Mouse (Mus musculus): ENCODE measurements around the gene Pfkfb3. TPM values are rescaled to one million over a fixed set of nuclear protein-coding genes. Genes with fewer than 3 reads are reported as not detected.

The Pfkfb3 gene
- polyA plus RNA-seq, 1 experiment from 2014 or later, result 30.0 TPM

GRCm38 (mm10) chr2:11441864-11442263 is 112.0 kb downstream of the Pfkfb3 start:
- TF ChIP-seq CTCF (IDR thresholded peaks at IDR 0.05; ENCODE audit: low read depth), result no peak
- no peak overlapping the region for H3K4me2 ChIP-seq
- ATAC-seq (ENCODE audit: insufficient read depth), result no peak
- H3K27me3 ChIP-seq (ENCODE audit: insufficient read depth, low read length), result no peaks in the 10 kb centered on the region
- 58% methylated on average over 4 of the region's 4 CpGs for WGBS
- H3K4me1 ChIP-seq (ENCODE audit: insufficient read depth), result no peaks in the 10 kb centered on the region
- H3K9me3 ChIP-seq (ENCODE audit: low read depth, low read length), result no peaks in the 10 kb centered on the region
- H3K27ac ChIP-seq (ENCODE audit: low read depth), result no peak overlapping the region
- no peak overlapping the region for H3K4me3 ChIP-seq (ENCODE audit: low read depth, low read length)
- no peaks in the 10 kb centered on the region for H3K36me3 ChIP-seq (ENCODE audit: insufficient read depth)
- H3K9ac ChIP-seq, result no peak overlapping the region
- no peak for DNase-seq

GRCm38 (mm10) chr2:11438231-11438954 is 115.5 kb downstream of the Pfkfb3 start:
- no peaks in the 10 kb centered on the region for H3K27me3 ChIP-seq (ENCODE audit: insufficient read depth, low read length)
- no peak overlapping the region for H3K4me3 ChIP-seq (ENCODE audit: low read depth, low read length)
- DNase-seq, result peak; percentile 90
- no peak overlapping the region for H3K27ac ChIP-seq (ENCODE audit: low read depth)
- H3K4me1 ChIP-seq (ENCODE audit: insufficient read depth), result no peaks in the 10 kb centered on the region
- no peak for TF ChIP-seq CTCF (IDR thresholded peaks at IDR 0.05; ENCODE audit: low read depth)
- no peak overlapping the region for H3K9ac ChIP-seq
- H3K9me3 ChIP-seq (ENCODE audit: low read depth, low read length), result no peaks in the 10 kb centered on the region
- H3K4me2 ChIP-seq, result no peak overlapping the region
- peak; percentile 88 for ATAC-seq (ENCODE audit: insufficient read depth)
- H3K36me3 ChIP-seq (ENCODE audit: insufficient read depth), result no peaks in the 10 kb centered on the region
- 39% methylated on average over 12 of the region's 12 CpGs for WGBS

GRCm38 (mm10) chr2:11436353-11436752 is 117.5 kb downstream of the Pfkfb3 start:
- Histone ChIP-seq H3K36me3 (ENCODE audit: insufficient read depth) (no peaks in the 10 kb centered on the region), H3K9ac (no peak overlapping the region), H3K9me3 (ENCODE audit: low read depth, low read length) (no peaks in the 10 kb centered on the region), H3K27me3 (ENCODE audit: insufficient read depth, low read length) (no peaks in the 10 kb centered on the region), H3K4me3 (ENCODE audit: low read depth, low read length) (no peak overlapping the region), H3K4me1 (ENCODE audit: insufficient read depth) (peaks cover 4% of the 10 kb centered on the region; the same call in 1 of the 2 replicates), H3K27ac (ENCODE audit: low read depth) (no peak overlapping the region), H3K4me2 (no peak overlapping the region)
- ATAC-seq (ENCODE audit: insufficient read depth), result no peak
- no peak for DNase-seq
- no peak for TF ChIP-seq CTCF (IDR thresholded peaks at IDR 0.05; ENCODE audit: low read depth)
- WGBS, result 93% methylated on average over 11 of the region's 11 CpGs

GRCm38 (mm10) chr2:11433353-11433752 is 120.5 kb downstream of the Pfkfb3 start:
- Histone ChIP-seq H3K27me3 (ENCODE audit: insufficient read depth, low read length) (no peaks in the 10 kb centered on the region), H3K4me1 (ENCODE audit: insufficient read depth) (peaks cover 14% of the 10 kb centered on the region), H3K9me3 (ENCODE audit: low read depth, low read length) (no peaks in the 10 kb centered on the region), H3K4me3 (ENCODE audit: low read depth, low read length) (no peak overlapping the region), H3K4me2 (no peak overlapping the region), H3K9ac (no peak overlapping the region), H3K36me3 (ENCODE audit: insufficient read depth) (no peaks in the 10 kb centered on the region), H3K27ac (ENCODE audit: low read depth) (no peak overlapping the region)
- ATAC-seq (ENCODE audit: insufficient read depth) (no peak), DNase-seq (no peak)
- WGBS, result 87% methylated on average over 5 of the region's 5 CpGs
- TF ChIP-seq CTCF (IDR thresholded peaks at IDR 0.05; ENCODE audit: low read depth), result no peak

- no peak overlapping the region for H3K9ac ChIP-seq
- peak; percentile 90 for DNase-seq
- 4% methylated on average over 3 of the region's 3 CpGs for WGBS
Measured at GRCm38 (mm10) chr2:11429538-11429937, 124.3 kb downstream of the Pfkfb3 start.

GRCm38 (mm10) chr2:11428621-11429020 is 125.3 kb downstream of the Pfkfb3 start:
- Histone ChIP-seq H3K36me3 (ENCODE audit: insufficient read depth) (no peaks in the 10 kb centered on the region), H3K4me3 (ENCODE audit: low read depth, low read length) (no peak overlapping the region), H3K27me3 (ENCODE audit: insufficient read depth, low read length) (no peaks in the 10 kb centered on the region), H3K9ac (no peak overlapping the region), H3K9me3 (ENCODE audit: low read depth, low read length) (no peaks in the 10 kb centered on the region), H3K4me1 (ENCODE audit: insufficient read depth) (peaks cover 21% of the 10 kb centered on the region), H3K4me2 (no peak overlapping the region), H3K27ac (ENCODE audit: low read depth) (no peak overlapping the region)
- WGBS, result 84% methylated on average over 4 of the region's 4 CpGs
- DNase-seq (no peak), ATAC-seq (ENCODE audit: insufficient read depth) (no peak)
- no peak for TF ChIP-seq CTCF (IDR thresholded peaks at IDR 0.05; ENCODE audit: low read depth)

More at GRCm38 (mm10) chr2:11429538-11429937, 124.3 kb downstream of the Pfkfb3 start:
- Histone ChIP-seq H3K4me3 (ENCODE audit: low read depth, low read length) (no peak overlapping the region), H3K27ac (ENCODE audit: low read depth) (peak overlapping the region; percentile 22; the same call in 1 of the 2 replicates), H3K4me1 (ENCODE audit: insufficient read depth) (peaks cover 21% of the 10 kb centered on the region), H3K36me3 (ENCODE audit: insufficient read depth) (no peaks in the 10 kb centered on the region), H3K27me3 (ENCODE audit: insufficient read depth, low read length) (no peaks in the 10 kb centered on the region), H3K4me2 (no peak overlapping the region), H3K9me3 (ENCODE audit: low read depth, low read length) (no peaks in the 10 kb centered on the region)
- no peak for TF ChIP-seq CTCF (IDR thresholded peaks at IDR 0.05; ENCODE audit: low read depth)
- peak; percentile 86 for ATAC-seq (ENCODE audit: insufficient read depth)

GRCm38 (mm10) chr2:11427596-11427995 is 126.3 kb downstream of the Pfkfb3 start:
- H3K9ac ChIP-seq, result no peak overlapping the region
- ATAC-seq (ENCODE audit: insufficient read depth), result no peak
- H3K4me1 ChIP-seq (ENCODE audit: insufficient read depth), result peaks cover 21% of the 10 kb centered on the region
- TF ChIP-seq CTCF (IDR thresholded peaks at IDR 0.05; ENCODE audit: low read depth), result no peak
- WGBS, result 83% methylated on average over 6 of the region's 6 CpGs
- H3K4me2 ChIP-seq, result no peak overlapping the region
- H3K36me3 ChIP-seq (ENCODE audit: insufficient read depth), result no peaks in the 10 kb centered on the region
- H3K9me3 ChIP-seq (ENCODE audit: low read depth, low read length), result no peaks in the 10 kb centered on the region
- H3K27ac ChIP-seq (ENCODE audit: low read depth), result no peak overlapping the region
- H3K27me3 ChIP-seq (ENCODE audit: insufficient read depth, low read length), result no peaks in the 10 kb centered on the region
- no peak overlapping the region for H3K4me3 ChIP-seq (ENCODE audit: low read depth, low read length)
- DNase-seq, result no peak

All from lung, embryonic 14.5 days (tissue).